Mouse (Mus musculus): ENCODE measurements around the gene Ctrc. TPM values are rescaled to one million over a fixed set of nuclear protein-coding genes. Genes with fewer than 3 reads are reported as not detected.
"Not testable (repeated sequence)": the region's sequence is repeated elsewhere in the genome, so short reads cannot be mapped to it uniquely, and the experiment has no call there.

The Ctrc gene
- total RNA-seq, 2 experiments from 2014 or later, result not detected

DNA sequence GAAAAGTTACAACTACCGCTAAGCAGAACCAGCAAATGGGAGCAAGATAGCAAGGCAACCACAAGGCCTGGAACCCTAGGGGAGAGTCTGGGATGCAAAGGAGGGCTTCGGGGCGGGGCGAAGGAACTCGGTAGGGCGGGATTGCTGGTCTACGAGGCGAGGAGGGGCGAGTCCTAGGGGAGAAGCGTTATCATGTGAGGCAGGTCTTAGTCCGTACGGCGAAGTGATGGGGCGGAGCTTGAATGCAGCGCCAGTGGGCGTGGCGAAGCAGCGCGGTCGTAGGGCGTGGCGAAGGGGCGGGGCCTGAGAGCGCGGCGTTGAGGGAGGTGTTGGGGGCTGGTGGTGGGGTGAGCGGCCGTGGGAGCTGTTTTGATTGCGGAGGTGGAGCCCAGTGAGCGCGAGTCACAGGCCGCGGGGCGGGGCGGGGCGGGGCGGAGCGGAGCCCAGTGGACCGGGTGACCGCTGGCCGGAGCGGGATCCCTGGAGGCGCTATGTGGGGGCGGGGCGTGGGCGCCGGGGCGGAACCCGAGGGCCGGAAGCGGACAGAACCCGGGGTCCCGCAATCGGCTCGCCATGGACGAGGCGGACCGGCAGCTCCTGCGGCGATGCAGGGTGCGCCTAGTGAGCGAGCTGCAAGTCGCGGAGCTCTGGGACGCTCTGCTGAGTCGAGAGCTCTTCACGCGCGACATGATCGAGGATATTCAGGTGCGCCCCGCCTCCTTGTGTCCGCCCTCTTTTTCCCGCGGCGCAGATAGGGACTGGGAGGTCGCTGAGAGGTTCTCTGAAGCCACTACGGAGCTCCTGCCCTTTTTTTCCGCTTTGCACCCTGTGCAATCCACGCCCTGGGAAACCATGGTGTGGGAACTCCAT is 52.6 kb downstream of the Ctrc start, which contains the start of gene Casp9:
Casp9 (plus strand) TSS at position 331 of the 870 bp plus-strand sequence.
- DNase-seq, result peak; percentile 97
- intact Hi-C loops (cut with DNase I; ENCODE audit: low total_unique reads), result no loop called here

DNA sequence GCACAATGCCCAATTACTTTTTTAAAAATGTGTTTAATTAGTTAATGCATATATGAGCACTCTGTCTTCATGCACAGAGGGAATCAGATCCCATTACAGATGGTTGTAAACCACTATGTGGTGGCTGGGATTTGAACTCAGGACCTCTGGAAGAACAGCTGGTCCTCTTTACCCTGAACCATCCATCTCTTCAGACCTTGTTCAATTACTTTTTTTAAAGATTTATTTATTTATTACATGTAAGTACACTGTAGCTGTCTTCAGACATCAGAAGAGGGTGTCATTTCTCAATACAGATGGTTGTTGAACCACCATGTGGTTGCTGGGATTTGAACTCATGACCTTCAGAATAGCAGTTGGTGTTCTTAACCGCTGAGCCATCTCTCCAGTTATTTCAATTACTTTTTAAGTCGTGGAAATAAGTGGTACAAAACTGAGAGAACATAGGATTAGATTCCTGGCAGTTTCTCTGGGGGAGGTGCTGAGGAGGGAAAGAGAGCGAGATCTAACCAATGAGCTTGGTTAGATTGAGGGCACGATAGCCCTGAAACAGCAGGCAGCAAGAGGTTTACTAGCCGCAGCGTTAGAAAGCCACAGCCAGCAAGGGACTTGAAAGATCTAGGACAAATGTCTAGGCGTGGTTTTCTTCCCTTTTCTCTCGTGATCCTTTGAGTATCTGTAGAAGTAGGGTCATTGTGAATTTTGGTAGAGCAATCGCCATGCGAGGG is 53.4 kb downstream of the Ctrc start:
- DNase-seq, result no peak
- intact Hi-C loops (cut with DNase I; ENCODE audit: low total_unique reads), result no loop called here

DNA sequence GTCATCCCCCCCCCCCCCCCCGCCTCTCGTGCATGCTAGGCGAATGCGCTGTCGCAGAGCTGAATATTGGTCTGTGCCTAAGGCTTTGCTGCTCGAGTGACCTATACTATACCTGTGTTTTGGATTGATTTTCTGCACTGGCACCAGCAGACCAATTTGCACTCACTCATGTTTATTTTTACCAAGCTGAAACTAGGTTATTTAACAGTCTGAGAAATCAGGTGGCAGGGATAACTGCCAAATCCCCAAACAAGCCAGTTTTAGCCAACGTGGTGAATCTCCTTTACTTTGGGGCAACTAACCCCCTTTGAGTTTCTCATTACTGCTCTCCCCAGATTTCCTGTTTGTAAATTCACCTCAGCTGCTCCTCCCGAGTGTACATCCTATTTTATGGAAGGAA is 54.2 kb downstream of the Ctrc start:
- no peak for DNase-seq
- intact Hi-C loops (cut with DNase I; ENCODE audit: low total_unique reads), result no loop called here

GRCm38 (mm10) chr4:141791486-141791885 is 54.7 kb downstream of the Ctrc start:
- intact Hi-C loops (cut with DNase I; ENCODE audit: low total_unique reads), result no loop called here
- no peak for DNase-seq

- intact Hi-C loops (cut with DNase I; ENCODE audit: low total_unique reads), result no loop called here
- peak; percentile 97 for DNase-seq
These were observed 55.6 kb downstream of the Ctrc start, which contains the start of gene Dnajc16 for GRCm38 (mm10) chr4:141790524-141790990. Gene Dnajc16 (minus strand): TSS chr4:141790931.

DNA sequence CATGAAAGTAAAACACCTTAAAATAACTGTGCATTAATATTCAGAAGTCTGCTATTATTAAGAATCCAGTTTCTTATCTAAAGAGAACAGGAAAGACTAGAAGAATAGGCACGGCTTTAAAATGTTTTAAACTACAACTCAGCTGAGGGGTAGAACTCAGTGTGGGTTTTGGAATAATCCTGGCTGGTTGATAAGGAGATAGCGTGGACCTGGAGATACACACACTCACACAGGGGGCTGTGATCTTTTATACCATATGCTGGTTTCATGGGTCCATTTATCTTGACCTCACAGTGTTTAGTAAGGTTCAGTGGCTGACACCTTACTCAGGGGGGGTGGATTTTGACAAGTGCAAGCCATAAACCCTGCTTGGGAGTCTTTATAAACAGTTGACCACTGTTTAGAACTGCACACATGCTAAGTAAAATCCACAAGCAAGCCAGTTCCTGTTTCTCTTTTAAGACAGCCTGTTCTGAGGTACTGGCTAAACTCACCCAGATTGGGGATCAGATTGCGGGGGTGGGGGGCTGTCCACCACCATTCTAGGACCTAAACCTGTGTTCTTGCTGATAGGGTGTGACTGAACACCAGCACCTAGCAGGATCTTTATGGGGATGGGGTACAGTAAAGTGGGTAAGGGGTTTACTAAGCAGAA is 56.5 kb downstream of the Ctrc start:
- intact Hi-C loops (cut with DNase I; ENCODE audit: low total_unique reads), result no loop called here
- no peak for DNase-seq

- intact Hi-C loops (cut with DNase I; ENCODE audit: low total_unique reads), result no loop called here
These were observed 58.7 kb downstream of the Ctrc start for GRCm38 (mm10) chr4:141787462-141787861.

GRCm38 (mm10) chr4:141787046-141787445 is 59.1 kb downstream of the Ctrc start:
- intact Hi-C loops (cut with DNase I; ENCODE audit: low total_unique reads), result no loop called here
- DNase-seq, result no peak

More at GRCm38 (mm10) chr4:141787462-141787861, 58.7 kb downstream of the Ctrc start:
- DNase-seq, result no peak

DNA sequence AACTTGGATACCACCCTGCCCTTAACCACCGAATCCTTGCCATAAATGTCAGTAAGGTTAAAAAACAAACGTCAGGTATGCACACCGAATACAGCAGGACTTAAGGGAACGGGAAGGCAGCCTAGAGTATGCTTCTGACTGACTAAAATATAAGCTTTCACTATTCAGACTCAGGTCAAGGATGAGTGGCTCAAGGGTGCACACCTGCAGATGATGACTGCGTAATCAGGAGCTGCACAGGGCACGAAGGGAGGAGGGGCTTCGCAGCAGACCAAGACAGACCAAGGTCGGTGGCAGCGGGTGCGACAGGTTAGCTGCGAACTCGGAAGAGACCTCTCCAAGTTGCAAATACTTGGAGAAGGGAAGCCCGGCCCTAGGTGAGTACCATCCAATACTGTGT is 60.0 kb downstream of the Ctrc start:
- intact Hi-C loops (cut with DNase I; ENCODE audit: low total_unique reads), result no loop called here

GRCm38 (mm10) chr4:141784835-141785234 is 61.3 kb downstream of the Ctrc start:
- intact Hi-C loops (cut with DNase I; ENCODE audit: low total_unique reads), result no loop called here
- no peak for DNase-seq

More for the DNA sequence above, 60.0 kb downstream of the Ctrc start:
- no peak for DNase-seq

DNA sequence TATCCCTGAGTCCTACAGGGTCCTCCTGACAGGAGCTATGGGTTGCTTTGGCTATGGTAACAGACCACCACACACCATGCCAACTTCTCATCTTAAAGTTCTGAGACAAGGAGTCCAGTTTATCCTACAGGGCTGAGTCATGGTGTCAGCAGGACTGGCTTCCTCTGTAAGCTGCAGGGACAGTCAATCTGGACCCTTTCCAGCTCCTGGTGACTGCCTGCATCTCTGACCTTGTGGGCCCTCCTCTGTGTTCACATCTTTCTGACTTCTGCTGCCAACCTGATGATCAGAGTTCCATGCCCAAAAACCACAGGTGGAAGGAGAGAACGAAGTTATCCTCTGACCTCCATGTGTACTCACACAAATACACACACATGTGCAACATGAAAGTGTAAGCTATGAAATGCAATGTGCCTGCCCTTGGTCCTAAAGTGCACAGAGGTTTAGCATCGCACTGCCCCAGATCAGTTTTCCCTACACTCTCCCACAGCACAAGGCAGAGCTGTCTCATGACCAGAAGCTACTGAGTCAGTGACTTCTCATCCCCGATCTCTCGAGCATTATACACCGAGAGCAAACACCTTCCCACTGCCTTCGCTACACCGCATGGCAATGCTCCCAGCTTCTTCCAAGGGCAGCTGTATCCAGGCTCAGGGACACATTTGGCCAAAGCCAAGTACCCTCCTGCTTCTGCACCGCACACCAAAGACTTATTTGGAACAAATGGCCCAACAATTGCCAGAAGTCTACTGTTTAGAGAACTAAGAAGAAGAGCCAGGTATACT is 64.8 kb downstream of the Ctrc start:
- DNase-seq, result no peak
- intact Hi-C loops (cut with DNase I; ENCODE audit: low total_unique reads), result no loop called here

DNA sequence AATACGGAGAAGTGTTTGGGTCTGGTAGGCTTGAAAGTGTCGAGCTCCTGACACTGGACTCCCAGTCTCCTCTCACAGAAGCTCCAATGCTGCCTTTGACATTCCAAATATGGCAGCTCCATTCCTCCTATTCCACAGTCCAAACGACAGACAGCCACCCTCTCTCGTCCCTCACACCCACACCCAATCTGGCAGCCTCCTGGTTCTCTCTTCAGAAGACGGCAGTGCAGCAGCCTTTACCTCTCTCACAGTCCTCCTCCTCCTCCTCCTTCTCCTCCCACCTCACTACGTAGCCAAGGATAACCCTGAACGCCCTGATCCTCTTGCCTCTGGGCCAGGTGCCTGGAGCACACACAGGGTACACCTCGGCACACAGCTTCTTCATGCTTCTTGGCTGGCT is 66.3 kb downstream of the Ctrc start:
- DNase-seq, result no peak
- intact Hi-C loops (cut with DNase I; ENCODE audit: low total_unique reads), result no loop called here

GRCm38 (mm10) chr4:141773019-141773418 is 73.1 kb downstream of the Ctrc start:
- DNase-seq; intact Hi-C loops (cut with DNase I; ENCODE audit: low total_unique reads): not testable (repeated sequence)

DNA sequence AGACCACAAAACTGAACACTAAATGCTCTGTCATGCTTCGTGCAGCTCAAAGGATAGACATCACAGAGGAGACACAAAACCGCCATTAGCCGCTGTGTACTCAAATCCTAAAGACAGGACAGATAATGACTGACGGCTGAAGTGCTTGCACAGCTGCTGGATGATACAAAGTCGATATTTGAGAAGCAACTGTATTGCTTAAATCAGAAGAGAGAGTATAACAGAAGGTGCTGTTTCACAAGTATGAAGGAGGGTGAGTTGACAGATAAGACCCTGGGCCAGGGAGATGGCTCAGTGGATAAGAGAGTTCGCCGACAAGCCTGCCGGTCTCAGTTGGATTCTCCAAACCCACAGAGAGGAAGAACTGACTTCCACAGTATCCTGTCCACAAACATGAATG is 74.3 kb downstream of the Ctrc start:
- intact Hi-C loops (cut with DNase I; ENCODE audit: low total_unique reads), result no loop called here
- no peak for DNase-seq

DNA sequence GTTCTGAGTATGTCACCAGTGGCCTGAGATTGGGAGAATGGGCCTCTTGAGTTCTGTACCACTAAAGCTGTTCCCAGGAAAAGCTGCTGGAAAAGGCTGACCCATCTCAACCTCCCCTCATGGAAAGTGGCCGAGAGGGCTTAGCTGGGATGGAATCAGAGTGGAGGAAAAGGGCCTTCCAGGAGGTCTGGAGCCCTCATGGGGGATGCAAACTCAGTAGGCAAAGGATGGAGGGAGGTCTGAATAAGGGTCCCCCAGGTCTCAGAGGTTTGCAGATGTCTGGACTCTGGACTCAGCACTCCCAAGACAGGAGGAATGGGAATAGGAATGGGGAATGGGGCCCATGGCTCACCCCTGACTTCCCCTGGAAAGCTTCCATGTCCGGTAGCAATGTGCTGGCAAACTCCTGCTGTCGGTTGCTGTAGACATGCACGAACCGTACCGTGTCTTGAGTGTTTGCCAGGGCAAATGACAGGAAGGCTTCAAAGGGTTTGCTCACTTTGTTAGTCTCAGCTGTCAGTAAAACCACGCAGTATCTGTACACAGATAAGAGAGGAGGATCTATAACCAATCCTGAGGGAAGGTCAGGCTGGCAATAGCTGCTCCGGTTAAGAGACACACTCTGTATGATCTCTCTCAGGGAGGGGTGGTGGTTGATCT is 76.5 kb downstream of the Ctrc start:
- DNase-seq, result no peak
- intact Hi-C loops (cut with DNase I; ENCODE audit: low total_unique reads), result no loop called here

DNA sequence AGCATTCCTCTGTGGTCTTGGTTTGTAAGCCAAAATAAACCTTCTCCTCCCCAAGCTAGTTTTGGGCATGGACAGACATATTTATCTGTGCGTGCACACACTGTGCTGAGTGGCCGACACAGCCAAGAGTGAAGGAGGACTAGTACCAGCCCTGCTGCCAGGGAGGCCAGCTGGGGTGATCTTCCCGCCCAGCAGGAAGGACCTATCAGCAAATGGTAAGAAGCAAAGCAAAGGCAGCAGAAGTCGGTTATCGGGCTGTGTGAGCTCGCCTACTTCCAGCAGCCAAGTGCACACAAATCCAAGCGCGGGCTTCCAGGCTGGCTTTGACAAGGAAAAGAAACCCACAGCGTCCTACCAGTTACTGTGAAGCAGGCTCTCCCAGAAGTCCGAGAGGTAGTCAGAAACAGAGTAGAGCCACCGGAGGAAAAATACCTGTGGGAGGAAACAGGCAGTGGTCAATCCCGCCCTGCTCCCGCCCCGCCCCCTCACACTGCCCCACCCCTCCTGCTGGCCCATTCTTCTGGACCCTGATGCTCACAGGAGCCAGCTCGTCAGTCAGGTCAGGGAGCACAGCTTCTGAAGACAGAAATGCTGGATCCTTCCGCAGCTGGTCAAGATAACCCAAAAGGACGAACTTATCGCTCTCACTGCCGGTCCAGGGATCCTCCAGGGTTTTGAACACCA is 78.7 kb downstream of the Ctrc start:
- intact Hi-C loops (cut with DNase I; ENCODE audit: low total_unique reads), result no loop called here
- DNase-seq, result peak; percentile 40

DNA sequence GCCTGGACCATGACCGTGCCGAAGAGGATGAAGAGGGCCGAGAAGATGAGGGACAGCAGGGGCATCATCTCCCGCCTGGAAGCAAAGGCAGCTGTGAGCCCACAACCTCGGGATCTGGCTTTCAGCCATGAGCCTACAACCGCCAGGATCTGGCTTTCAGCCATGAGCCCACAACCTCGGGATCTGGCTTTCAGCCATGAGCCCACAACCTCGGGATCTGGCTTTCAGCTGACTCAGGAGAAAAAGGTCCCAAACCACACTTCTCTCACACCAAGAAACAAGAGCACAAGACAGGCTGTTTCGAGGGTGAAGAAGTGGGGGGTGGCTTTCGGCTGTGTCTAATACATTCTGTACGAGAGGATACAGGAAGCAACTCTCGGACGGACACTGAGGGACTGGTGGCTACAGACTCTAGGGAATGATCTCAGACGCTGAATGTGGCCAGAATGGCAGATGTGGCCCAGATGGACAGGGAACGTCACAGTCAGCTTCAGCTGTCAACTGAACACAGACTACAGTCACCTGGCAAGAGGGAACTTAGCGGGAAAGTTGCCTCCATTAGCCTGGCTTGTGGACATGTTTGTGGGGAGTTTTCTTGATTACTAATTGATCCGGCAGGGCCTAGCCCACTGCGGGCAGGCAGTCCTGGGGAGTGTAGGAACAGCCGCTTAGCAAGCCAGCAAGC is 79.3 kb downstream of the Ctrc start:
- intact Hi-C loops (cut with DNase I; ENCODE audit: low total_unique reads), result no loop called here

GRCm38 (mm10) chr4:141766316-141766667 is 79.9 kb downstream of the Ctrc start:
- DNase-seq, result no peak
- intact Hi-C loops (cut with DNase I; ENCODE audit: low total_unique reads), result no loop called here

More for the DNA sequence above, 79.3 kb downstream of the Ctrc start:
- DNase-seq, result no peak

Data from gastrocnemius, postnatal 14 days (tissue).